Mouse (Mus musculus): ENCODE results near the gene Epha7. TPM values are rescaled to one million over a fixed set of nuclear protein-coding genes. Genes with fewer than 3 reads are reported as not detected.

Epha7 gene
- total and polyA plus RNA-seq, 3 experiments = not detected

DNA sequence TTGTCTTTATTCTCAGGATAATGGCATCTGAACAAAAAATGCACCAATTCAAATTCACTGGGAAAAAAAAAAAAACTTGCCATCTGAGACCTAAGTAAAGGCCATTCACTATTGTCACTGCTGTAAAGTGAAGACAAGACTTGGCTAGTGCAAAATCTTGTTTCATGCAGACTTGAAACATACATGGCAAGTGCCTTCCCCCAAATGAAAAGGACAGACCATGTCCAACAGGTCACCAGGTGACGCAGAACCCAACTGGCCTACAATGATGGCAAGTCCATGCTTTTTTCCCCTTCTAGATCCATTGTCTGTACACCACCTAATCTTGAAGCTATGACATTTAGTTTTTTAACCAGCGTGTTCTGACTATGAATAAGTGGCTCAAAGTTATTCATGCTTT, 94.1 kb downstream of the Epha7 start:
- Histone ChIP-seq H3K36me3 (ENCODE audit: control insufficient read depth in 1 of 2, insufficient read depth in 2 of 2, low read length in 2 of 2) (no peaks in the 10 kb centered on the region), H3K4me1 (ENCODE audit: control insufficient read depth in 1 of 2, insufficient read depth in 2 of 2, low read length in 2 of 2) (no peaks in the 10 kb centered on the region), H3K9ac (ENCODE audit: control insufficient read depth, low read depth, low read length, poor library complexity, severe bottlenecking) (no peak overlapping the region), H3K27me3 (ENCODE audit: control insufficient read depth in 1 of 2, insufficient read depth in 2 of 2, low read length in 2 of 2) (no peaks in the 10 kb centered on the region), H3K27ac (ENCODE audit: control insufficient read depth, low read depth, low read length) (no peak overlapping the region), H3K9me3 (replicated peaks; ENCODE audit: insufficient read depth, low read length) (no peaks in the 10 kb centered on the region), H3K4me3 (ENCODE audit: control insufficient read depth in 1 of 2, insufficient read depth in 1 of 2, low read depth in 2 of 2, low read length in 2 of 2) (no peak overlapping the region), H3K79me2 (ENCODE audit: control insufficient read depth, insufficient read depth, low read length, poor library complexity) (no peaks in the 10 kb centered on the region)
- no peak for DNase-seq (ENCODE audit: low read depth, low spot score)
- TF ChIP-seq ETS1 (IDR thresholded peaks at IDR 0.05; ENCODE audit: low read depth, low read length) (no peak), MXI1 (IDR thresholded peaks at IDR 0.05; ENCODE audit: low read depth, low read length) (no peak), ELF1 (IDR thresholded peaks at IDR 0.05; ENCODE audit: low read depth, low read length) (no peak), TCF12 (IDR thresholded peaks at IDR 0.05; ENCODE audit: low read depth, low read length) (no peak), BHLHE40 (IDR thresholded peaks at IDR 0.05; ENCODE audit: borderline replicate concordance, low read depth, low read length) (no peak), MYB (IDR thresholded peaks at IDR 0.05; ENCODE audit: low read depth, low read length) (no peak), POLR2AphosphoS2 (IDR thresholded peaks at IDR 0.05; ENCODE audit: low read length) (no peak)

- no peak for DNase-seq (ENCODE audit: low read depth, low spot score)
- Histone ChIP-seq H3K27ac (ENCODE audit: control insufficient read depth, low read depth, low read length) (no peak overlapping the region), H3K4me1 (ENCODE audit: control insufficient read depth in 1 of 2, insufficient read depth in 2 of 2, low read length in 2 of 2) (no peaks in the 10 kb centered on the region), H3K36me3 (ENCODE audit: control insufficient read depth in 1 of 2, insufficient read depth in 2 of 2, low read length in 2 of 2) (no peaks in the 10 kb centered on the region), H3K27me3 (ENCODE audit: control insufficient read depth in 1 of 2, insufficient read depth in 2 of 2, low read length in 2 of 2) (no peaks in the 10 kb centered on the region), H3K9ac (ENCODE audit: control insufficient read depth, low read depth, low read length, poor library complexity, severe bottlenecking) (no peak overlapping the region), H3K9me3 (replicated peaks; ENCODE audit: insufficient read depth, low read length) (no peaks in the 10 kb centered on the region), H3K4me3 (ENCODE audit: control insufficient read depth in 1 of 2, insufficient read depth in 1 of 2, low read depth in 2 of 2, low read length in 2 of 2) (no peak overlapping the region), H3K79me2 (ENCODE audit: control insufficient read depth, insufficient read depth, low read length, poor library complexity) (no peaks in the 10 kb centered on the region)
- TF ChIP-seq CHD2 (IDR thresholded peaks at IDR 0.05; ENCODE audit: low read length) (no peak), KAT2A (conservative IDR thresholded peaks at IDR 0.05; ENCODE audit: low read depth, low read length) (no peak), ZNF384 (IDR thresholded peaks at IDR 0.05; ENCODE audit: low read depth, low read length) (no peak), MYB (IDR thresholded peaks at IDR 0.05; ENCODE audit: low read depth, low read length) (no peak), MAX (IDR thresholded peaks at IDR 0.05; ENCODE audit: low read length) (no peak), CHD1 (IDR thresholded peaks at IDR 0.05; ENCODE audit: low read depth, low read length) (no peak), CTCF (IDR thresholded peaks at IDR 0.05 in 2 of 3, conservative IDR thresholded peaks at IDR 0.05 in 1 of 3; ENCODE audit: control insufficient read depth in 1 of 3, insufficient read depth in 1 of 3, low read depth in 2 of 3, low read length in 3 of 3, poor library complexity in 1 of 3, severe bottlenecking in 1 of 3) (no peak), MXI1 (IDR thresholded peaks at IDR 0.05; ENCODE audit: low read depth, low read length) (no peak), RAD21 (IDR thresholded peaks at IDR 0.05; ENCODE audit: low read depth, low read length) (no peak), ELF1 (IDR thresholded peaks at IDR 0.05; ENCODE audit: low read depth, low read length) (no peak)
These were observed 97.2 kb downstream of the Epha7 start for GRCm38 (mm10) chr4:28910127-28910526.

- no peak overlapping the region for H3K4me3 ChIP-seq (ENCODE audit: control insufficient read depth in 1 of 2, insufficient read depth in 1 of 2, low read depth in 2 of 2, low read length in 2 of 2)
- no peaks in the 10 kb centered on the region for H3K4me1 ChIP-seq (ENCODE audit: control insufficient read depth in 1 of 2, insufficient read depth in 2 of 2, low read length in 2 of 2)
- H3K9ac ChIP-seq (ENCODE audit: control insufficient read depth, low read depth, low read length, poor library complexity, severe bottlenecking) = no peak overlapping the region
- no peak overlapping the region for H3K27ac ChIP-seq (ENCODE audit: control insufficient read depth, low read depth, low read length)
- no peak for TF ChIP-seq JUND (IDR thresholded peaks at IDR 0.05; ENCODE audit: low read depth, low read length)
- TF ChIP-seq CHD1 (IDR thresholded peaks at IDR 0.05; ENCODE audit: low read depth, low read length) = no peak
- no peak for TF ChIP-seq MAZ (IDR thresholded peaks at IDR 0.05; ENCODE audit: low read depth, low read length)
- no peak for TF ChIP-seq TAL1 (IDR thresholded peaks at IDR 0.05; ENCODE audit: low read length)
- no peak for TF ChIP-seq UBTF (IDR thresholded peaks at IDR 0.05; ENCODE audit: borderline replicate concordance, insufficient read depth, low read depth, low read length)
- no peak for TF ChIP-seq NRF1 (IDR thresholded peaks at IDR 0.05; ENCODE audit: insufficient read depth, low read depth, low read length, poor library complexity, severe bottlenecking)
- no peak for TF ChIP-seq ZC3H11A (IDR thresholded peaks at IDR 0.05; ENCODE audit: low read depth, low read length)
- no peak for TF ChIP-seq MXI1 (IDR thresholded peaks at IDR 0.05; ENCODE audit: low read depth, low read length)
- no peak for TF ChIP-seq CHD2 (IDR thresholded peaks at IDR 0.05; ENCODE audit: low read length)
- TF ChIP-seq ZNF384 (IDR thresholded peaks at IDR 0.05; ENCODE audit: low read depth, low read length) = no peak
- TF ChIP-seq HCFC1 (IDR thresholded peaks at IDR 0.05; ENCODE audit: low read depth, low read length) = no peak
- TF ChIP-seq E2F4 (IDR thresholded peaks at IDR 0.05; ENCODE audit: borderline replicate concordance, low read depth, low read length) = no peak
- TF ChIP-seq SIN3A (IDR thresholded peaks at IDR 0.05; ENCODE audit: low read length) = no peak
- TF ChIP-seq CTCF (IDR thresholded peaks at IDR 0.05 in 2 of 3, conservative IDR thresholded peaks at IDR 0.05 in 1 of 3; ENCODE audit: control insufficient read depth in 1 of 3, insufficient read depth in 1 of 3, low read depth in 2 of 3, low read length in 3 of 3, poor library complexity in 1 of 3, severe bottlenecking in 1 of 3) = no peak
- TF ChIP-seq MAFK (IDR thresholded peaks at IDR 0.05; ENCODE audit: borderline replicate concordance, low read depth, low read length) = no peak
- no peaks in the 10 kb centered on the region for H3K9me3 ChIP-seq (replicated peaks; ENCODE audit: insufficient read depth, low read length)
- DNase-seq (ENCODE audit: low read depth, low spot score) = no peak
- no peaks in the 10 kb centered on the region for H3K79me2 ChIP-seq (ENCODE audit: control insufficient read depth, insufficient read depth, low read length, poor library complexity)
- no peaks in the 10 kb centered on the region for H3K36me3 ChIP-seq (ENCODE audit: control insufficient read depth in 1 of 2, insufficient read depth in 2 of 2, low read length in 2 of 2)
- H3K27me3 ChIP-seq (ENCODE audit: control insufficient read depth in 1 of 2, insufficient read depth in 2 of 2, low read length in 2 of 2) = no peaks in the 10 kb centered on the region
These were observed 99.1 kb downstream of the Epha7 start for GRCm38 (mm10) chr4:28912028-28912427.

Measured in MEL (cell line).